Mouse (Mus musculus) lung, adult 2 months (tissue): ENCODE data around the gene Wdr47.

ENCODE experiments used
- CTCF ChIP-seq: fragments of 200-500 bp; IDR thresholded peaks from 2 replicates; pipeline ENCODE4 v1.5.1; 2011; ENCODE audit warnings: mild to moderate bottlenecking, low read length, control low read depth; ENCODE audit not compliant: insufficient read depth
- POLR2A ChIP-seq: fragments of 200-500 bp; IDR thresholded peaks from 2 replicates; pipeline ENCODE4 v1.6.1; 2011; ENCODE audit warnings: low read depth, mild to moderate bottlenecking, control low read depth, low read length, borderline replicate concordance; ENCODE audit errors: extremely low read depth

- TF ChIP-seq CTCF (peak; percentile 33; the same call in 1 of the 2 replicates), POLR2A (no peak)
Measured at GRCm38 (mm10) chr3:108563309-108563708, 27.8 kb upstream of the Wdr47 start.
